Mouse (Mus musculus): ENCODE measurements around the gene Tgif2. TPM values are rescaled to one million over a fixed set of nuclear protein-coding genes. Genes with fewer than 3 reads are reported as not detected.

The Tgif2 gene
- polyA plus RNA-seq, 1 experiment = 4.6 TPM

Other genes with a start within 250 kb of the Tgif2 start
- gene Dlgap4, start 226.3 kb upstream of the Tgif2 start, polyA plus RNA-seq (2012; rRNA removed) = 67.0 and 95.5 TPM in 2 replicates
- gene Myl9, start 64.6 kb upstream of the Tgif2 start, polyA plus RNA-seq (2012; rRNA removed) = 4,146 and 6,672 TPM in 2 replicates
- 3.7 and 3.9 TPM in 2 replicates for gene 4930518I15Rik, start 17.9 kb downstream of the Tgif2 start, polyA plus RNA-seq (2012; rRNA removed)
- gene Rab5if, start 23.1 kb downstream of the Tgif2 start, polyA plus RNA-seq (2012; rRNA removed) = 110 and 134 TPM in 2 replicates
- 0.28 and 0.31 TPM in 2 replicates for gene Sla2, start 47.2 kb downstream of the Tgif2 start, polyA plus RNA-seq (2012; rRNA removed)
- 37.0 and 42.9 TPM in 2 replicates for gene Ndrg3, start 152.0 kb downstream of the Tgif2 start, polyA plus RNA-seq (2012; rRNA removed)
- gene Dsn1, start 167.1 kb downstream of the Tgif2 start, polyA plus RNA-seq (2012; rRNA removed) = 5.7 and 6.6 TPM in 2 replicates
- 3.0 and 7.1 TPM in 2 replicates for gene Soga1, start 239.2 kb downstream of the Tgif2 start, polyA plus RNA-seq (2012; rRNA removed)
- gene Tldc2, start 247.0 kb downstream of the Tgif2 start, polyA plus RNA-seq (2012; rRNA removed) = 0.19 TPM in 1 of 2 replicates, not detected in the other

All from urinary bladder, adult 2 months (tissue).